Mouse (Mus musculus) heart, embryonic 14.5 days (tissue): ENCODE measurements around the gene Psg17. TPM values are rescaled to one million over a fixed set of nuclear protein-coding genes. Genes with fewer than 3 reads are reported as not detected.
"Not testable (repeated sequence)": the region's sequence is repeated elsewhere in the genome, so short reads cannot be mapped to it uniquely, and the experiment has no call there.

ENCODE experiments used
- ATAC-seq: fragments of 200-750 bp; cut with Nextera tagmentation; 2 replicates; pipeline ENCODE4 v1.8.0; 2017; ENCODE audit warnings: low read depth, moderate TSS enrichment; ENCODE audit not compliant: insufficient number of reproducible peaks, insufficient read depth, low FRiP score
- H3K27ac ChIP-seq, 2 experiments: fragments of 200-500 bp in 1 of 2; fragments of 300-500 bp in 1 of 2; sonication (generic) in 1 of 2; replicated peaks in 1 of 2; 2 replicates each; pipeline ENCODE4 v1.5.1; 2012 to 2014; ENCODE audit warnings: low read depth in 2 of 2, low read length in 2 of 2, control low read depth in 1 of 2, mild to moderate bottlenecking in 1 of 2, mixed read lengths in 1 of 2; ENCODE audit not compliant: control insufficient read depth in 1 of 2, insufficient read depth in 1 of 2
- H3K27me3 ChIP-seq: fragments of 300-500 bp; sonication (generic); 2 replicates; pipeline ENCODE4 v1.6.1; 2014; ENCODE audit warnings: mild to moderate bottlenecking, low read length, control low read depth; ENCODE audit not compliant: control insufficient read depth, insufficient read depth
- H3K36me3 ChIP-seq: fragments of 300-500 bp; sonication (generic); 2 replicates; pipeline ENCODE4 v1.6.1; 2014; ENCODE audit warnings: mild to moderate bottlenecking, control low read depth, low read length, mixed read lengths; ENCODE audit not compliant: control insufficient read depth, insufficient read depth
- H3K4me1 ChIP-seq, 2 experiments: fragments of 200-500 bp in 1 of 2; fragments of 300-500 bp in 1 of 2; sonication (generic) in 1 of 2; 2 replicates each; pipeline ENCODE4 v1.6.1; 2012 to 2014; ENCODE audit warnings: low read length in 2 of 2, control low read depth in 1 of 2, mixed read lengths in 1 of 2; ENCODE audit not compliant: control insufficient read depth in 2 of 2, insufficient read depth in 2 of 2
- H3K4me2 ChIP-seq: fragments of 300-500 bp; sonication (generic); 2 replicates; pipeline ENCODE4 v1.6.1; 2014; ENCODE audit warnings: mild to moderate bottlenecking, low read length
- H3K4me3 ChIP-seq, 2 experiments: fragments of 200-500 bp in 1 of 2; fragments of 300-500 bp in 1 of 2; sonication (generic) in 1 of 2; 2 replicates each; pipeline ENCODE4 v1.5.1; 2012 to 2014; ENCODE audit warnings: low read length in 2 of 2, mild to moderate bottlenecking in 2 of 2, control low read depth in 1 of 2, low read depth in 1 of 2, moderate library complexity in 1 of 2; ENCODE audit not compliant: control insufficient read depth in 1 of 2, insufficient read depth in 1 of 2
- H3K9ac ChIP-seq: fragments of 300-500 bp; sonication (generic); 2 replicates; pipeline ENCODE4 v1.6.1; 2014; ENCODE audit warnings: mild to moderate bottlenecking, low read length
- H3K9me3 ChIP-seq: fragments of 300-500 bp; sonication (generic); 2 replicates; pipeline ENCODE4 v1.6.1; 2016; ENCODE audit warnings: low read length, control low read depth; ENCODE audit not compliant: control insufficient read depth
- WGBS: fragments of 180-500 bp; shearing (Covaris S2); extraction: QIAGEN DNeasy Blood & Tissue Kit; methylation state at CpG from one replicate; pipeline ENCODE4 v1.1.7; 2014; 5-methylcytosine and 5-hydroxymethylcytosine counted together
- polyA plus RNA-seq: library from polyadenylated mRNA; unstranded; fragments of >200 nt; fragmentation: Nextera tagmentation; extraction: Ambion mirVana; gene quantifications from 2 replicates; pipeline ENCODE4 v1.2.1, GENCODE M21; 2014

The Psg17 gene
- polyA plus RNA-seq, 1 experiment from 2014 or later, result not detected

GRCm38 (mm10) chr7:18818301-18818700 lies 3.1 kb downstream of the Psg17 start:
- no peak overlapping the region for H3K9ac ChIP-seq
- no peaks in the 10 kb centered on the region for H3K9me3 ChIP-seq
- H3K4me1 ChIP-seq, result no peaks in the 10 kb centered on the region
- no peak overlapping the region for H3K4me2 ChIP-seq
- 79% methylated on average over 9 of the region's 9 CpGs for WGBS
- no peak overlapping the region for H3K4me3 ChIP-seq
- no peak overlapping the region for H3K27ac ChIP-seq
- ATAC-seq, result no peak
- H3K36me3 ChIP-seq, result no peaks in the 10 kb centered on the region
- H3K27me3 ChIP-seq, result no peaks in the 10 kb centered on the region

- no peak overlapping the region for H3K9ac ChIP-seq
- no peak overlapping the region for H3K4me2 ChIP-seq
- no peaks in the 10 kb centered on the region for H3K27me3 ChIP-seq
- no peak for ATAC-seq
- H3K36me3 ChIP-seq, result no peaks in the 10 kb centered on the region
- H3K4me1 ChIP-seq, result no peaks in the 10 kb centered on the region
- no peaks in the 10 kb centered on the region for H3K9me3 ChIP-seq
- no peak overlapping the region for H3K4me3 ChIP-seq
- H3K27ac ChIP-seq, result no peak overlapping the region
Measured at GRCm38 (mm10) chr7:18803526-18803925, 17.9 kb downstream of the Psg17 start.

- ATAC-seq, result no peak; the same call in 1 of the 2 replicates
- no peaks in the 10 kb centered on the region for H3K36me3 ChIP-seq
- H3K4me1 ChIP-seq, result no peaks in the 10 kb centered on the region
- no peak overlapping the region for H3K4me3 ChIP-seq
- no peaks in the 10 kb centered on the region for H3K27me3 ChIP-seq
- 32% methylated on average over 3 of the region's 3 CpGs for WGBS
- H3K27ac ChIP-seq, result no peak overlapping the region
- H3K9ac ChIP-seq, result no peak overlapping the region
- H3K4me2 ChIP-seq, result no peak overlapping the region
- H3K9me3 ChIP-seq, result no peaks in the 10 kb centered on the region
Measured at GRCm38 (mm10) chr7:18799129-18799528, 22.3 kb downstream of the Psg17 start.

- Histone ChIP-seq H3K36me3 (no peaks in the 10 kb centered on the region), H3K27ac (no peak within 1 kb of the TSS), H3K4me2 (no peak within 1 kb of the TSS), H3K4me3 (no peak within 1 kb of the TSS), H3K9me3 (no peaks in the 10 kb centered on the region), H3K9ac (no peak within 1 kb of the TSS), H3K27me3 (no peaks in the 10 kb centered on the region), H3K4me1 (no peaks in the 10 kb centered on the region)
- no peak for ATAC-seq
- WGBS, result 63% methylated on average over 1 of the region's 1 CpGs
Measured at GRCm38 (mm10) chr7:18798420-18798819, 23.0 kb downstream of the Psg17 start, which contains the start of gene Psg19. Gene Psg19 (minus strand): TSS chr7:18798520.

DNA sequence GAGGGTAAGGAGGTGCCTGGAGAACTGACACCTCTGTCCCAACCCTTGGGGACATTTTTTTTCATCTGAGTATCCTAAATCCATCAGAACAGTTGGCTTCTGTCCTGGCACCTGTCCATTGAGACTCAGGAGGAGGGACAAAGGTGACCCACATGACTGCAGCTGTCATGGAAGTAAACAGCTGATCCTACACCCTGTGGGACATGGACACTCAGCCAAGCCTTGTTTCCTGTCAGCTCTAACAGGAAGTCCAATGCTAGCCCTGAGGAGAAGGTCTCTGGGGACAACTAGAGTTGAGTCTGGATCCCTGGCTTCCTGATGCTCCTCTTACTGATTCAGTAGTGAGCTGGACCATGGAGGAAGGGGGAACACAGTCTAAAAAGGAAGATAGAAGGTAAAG lies 30.7 kb downstream of the Psg17 start:
- not testable (repeated sequence) for H3K4me2 ChIP-seq, H3K9me3 ChIP-seq, H3K36me3 ChIP-seq, H3K9ac ChIP-seq, H3K4me3 ChIP-seq, H3K27me3 ChIP-seq, H3K4me1 ChIP-seq, ATAC-seq, H3K27ac ChIP-seq

DNA sequence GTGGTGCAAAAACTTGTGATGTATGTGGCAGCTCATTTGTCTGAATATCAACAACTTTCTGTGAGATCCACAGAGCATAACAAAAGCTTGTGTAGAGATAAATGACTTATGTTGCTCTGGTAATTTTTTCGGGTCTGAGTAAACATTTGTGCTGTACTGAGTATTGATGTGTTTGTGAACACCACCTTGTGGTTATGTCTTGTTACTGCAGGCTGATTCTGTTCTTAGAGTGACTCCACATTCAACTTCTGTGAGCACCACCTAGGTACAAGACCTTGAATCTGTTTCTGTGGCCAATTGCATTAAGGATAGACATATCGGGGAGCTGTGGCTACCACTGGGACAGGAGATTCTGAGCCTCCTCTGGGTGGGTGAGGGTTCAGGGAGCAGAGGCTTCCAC lies 40.1 kb downstream of the Psg17 start:
- not testable (repeated sequence) for H3K4me3 ChIP-seq, H3K4me2 ChIP-seq, H3K9ac ChIP-seq, ATAC-seq, H3K27ac ChIP-seq, H3K9me3 ChIP-seq, H3K27me3 ChIP-seq, H3K4me1 ChIP-seq, H3K36me3 ChIP-seq
- 43% methylated on average over 2 of the region's 2 CpGs for WGBS

DNA sequence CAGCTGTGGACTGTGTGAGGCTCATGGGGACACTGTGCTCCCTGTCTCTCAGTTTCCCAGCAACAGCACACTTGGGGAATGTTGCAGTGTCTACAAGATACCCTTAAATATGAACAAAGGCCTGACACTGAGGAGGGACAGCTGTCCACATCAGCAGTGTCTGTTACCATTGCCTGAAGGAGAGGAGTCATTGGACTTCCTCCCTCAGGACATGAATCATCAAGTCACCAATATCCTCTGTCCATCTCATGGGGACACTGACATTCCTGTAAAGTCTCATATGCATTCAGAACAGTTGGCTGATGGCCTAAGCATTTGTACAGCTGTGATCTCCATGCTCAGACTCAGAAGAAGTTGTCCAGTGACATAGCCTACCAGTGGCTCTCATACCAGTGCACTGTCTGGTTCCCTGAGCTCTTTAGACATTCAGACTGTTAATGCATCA lies 42.0 kb downstream of the Psg17 start:
- H3K27ac ChIP-seq, result no peak overlapping the region
- no peaks in the 10 kb centered on the region for H3K36me3 ChIP-seq
- H3K9ac ChIP-seq, result no peak overlapping the region
- no peak overlapping the region for H3K4me3 ChIP-seq
- no peak for ATAC-seq
- no peaks in the 10 kb centered on the region for H3K27me3 ChIP-seq
- no peaks in the 10 kb centered on the region for H3K4me1 ChIP-seq
- H3K9me3 ChIP-seq, result no peaks in the 10 kb centered on the region
- no peak overlapping the region for H3K4me2 ChIP-seq
